Mouse (Mus musculus) heart, postnatal 0 days (tissue): ENCODE results near the gene Prkg1.

Source experiments
- CTCF ChIP-seq: IDR thresholded peaks from 2 replicates; pipeline ENCODE4 v1.5.1; 2016; ENCODE audit warnings: antibody characterized with exemption, control low read depth, low read depth
- EP300 ChIP-seq: IDR thresholded peaks from 2 replicates; pipeline ENCODE4 v1.6.1; 2016; ENCODE audit warnings: antibody characterized with exemption, low read depth

- TF ChIP-seq CTCF (no peak), EP300 (no peak)
These were observed 921.2 kb downstream of the Prkg1 start for GRCm38 (mm10) chr19:30843637-30844036.
